Mouse (Mus musculus): ENCODE measurements at regions not wholly inside any gene's neighbourhood (a gene's known extent, or its start where the extent isn't known, plus 50 kb on each side); places are given as distances from the start of the nearest gene placed in this dataset.

- Histone ChIP-seq H3K4me2 (no peak overlapping the region), H3K4me1 (replicated peaks) (no peaks in the 10 kb centered on the region), H3K36me3 (no peaks in the 10 kb centered on the region), H3K9ac (no peak overlapping the region), H3K27me3 (no peaks in the 10 kb centered on the region), H3K4me3 (no peak overlapping the region), H3K27ac (replicated peaks) (no peak overlapping the region), H3K9me3 (no peaks in the 10 kb centered on the region)
- ATAC-seq (ENCODE audit: low FRiP score, low read depth), result no peak
- 85% methylated on average over 2 of the region's 2 CpGs for WGBS
Observed at GRCm38 (mm10) chr11:64609043-64609442, 172.6 kb upstream of the F930015N05Rik start.

GRCm38 (mm10) chr11:64610724-64611123 is 174.3 kb upstream of the F930015N05Rik start:
- Histone ChIP-seq H3K4me3 (no peak overlapping the region), H3K27ac (replicated peaks) (no peak overlapping the region), H3K36me3 (no peaks in the 10 kb centered on the region), H3K9me3 (no peaks in the 10 kb centered on the region), H3K9ac (no peak overlapping the region), H3K27me3 (no peaks in the 10 kb centered on the region), H3K4me2 (no peak overlapping the region), H3K4me1 (replicated peaks) (no peaks in the 10 kb centered on the region)
- ATAC-seq (ENCODE audit: low FRiP score, low read depth), result no peak
- 89% methylated on average over 3 of the region's 3 CpGs for WGBS

DNA sequence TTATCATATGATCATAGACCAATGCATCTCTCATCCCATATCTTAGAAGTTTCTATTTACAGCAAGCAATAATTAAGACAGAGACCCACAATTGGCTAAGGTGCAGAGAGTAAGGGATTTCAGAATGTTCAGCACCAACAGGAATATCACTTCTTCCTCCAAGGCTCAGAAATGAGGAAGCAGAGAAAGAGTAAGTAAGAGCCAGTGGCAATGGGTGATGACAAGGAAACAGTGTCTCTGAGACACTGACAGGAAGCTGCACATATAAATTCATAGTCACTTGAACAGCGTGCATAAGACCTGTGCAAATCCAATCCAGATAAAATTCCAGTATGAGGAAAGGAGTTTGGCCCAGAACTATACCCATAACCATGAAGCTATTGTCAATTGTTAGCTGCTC is 178.7 kb upstream of the F930015N05Rik start:
- Histone ChIP-seq H3K4me3 (no peak overlapping the region), H3K27ac (replicated peaks) (no peak overlapping the region), H3K4me2 (no peak overlapping the region), H3K9me3 (no peaks in the 10 kb centered on the region), H3K4me1 (replicated peaks) (no peaks in the 10 kb centered on the region), H3K9ac (no peak overlapping the region), H3K36me3 (no peaks in the 10 kb centered on the region), H3K27me3 (no peaks in the 10 kb centered on the region)
- ATAC-seq (ENCODE audit: low FRiP score, low read depth), result no peak
- WGBS, result 83% methylated on average over 1 of the region's 1 CpGs

DNA sequence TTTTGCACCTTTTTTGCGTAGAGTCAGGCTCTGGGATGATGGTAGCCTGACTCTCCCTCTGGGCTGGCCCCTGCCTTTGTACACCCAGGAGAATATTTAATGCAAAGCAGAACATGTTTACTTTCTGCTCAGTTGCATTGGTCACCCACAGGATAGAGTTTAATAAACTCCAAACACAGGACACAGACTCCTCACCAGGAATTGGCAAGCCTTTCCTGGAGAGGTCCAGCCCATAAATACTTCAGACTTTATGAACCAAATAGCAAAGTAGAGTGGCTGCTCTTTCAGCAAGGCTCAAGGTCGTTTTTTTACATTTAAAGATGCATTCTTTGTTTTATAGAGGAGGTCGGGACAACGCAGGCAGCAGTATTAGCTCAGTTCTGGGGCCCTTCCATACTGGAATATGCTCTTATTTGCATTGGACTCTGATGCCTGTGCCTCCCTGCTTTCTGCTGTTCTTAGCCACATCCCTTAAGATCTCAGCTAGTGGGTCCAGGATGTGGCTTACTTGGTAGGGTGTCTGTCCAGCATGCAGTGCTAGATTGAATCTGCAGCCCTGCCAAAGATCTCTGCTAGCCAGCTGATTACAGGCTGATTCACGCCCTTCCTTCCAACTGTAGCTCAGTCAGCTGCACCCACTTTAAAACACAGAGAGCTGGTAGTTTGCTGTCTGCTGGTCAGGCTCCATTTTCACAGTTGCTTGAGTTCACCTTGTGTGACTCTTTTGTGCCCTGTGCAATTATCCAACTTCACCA is 182.4 kb upstream of the F930015N05Rik start:
- H3K27ac ChIP-seq (replicated peaks), result no peak overlapping the region
- H3K4me1 ChIP-seq (replicated peaks), result no peaks in the 10 kb centered on the region
- no peaks in the 10 kb centered on the region for H3K36me3 ChIP-seq
- 71% methylated on average over 5 of the region's 5 CpGs for WGBS
- no peaks in the 10 kb centered on the region for H3K27me3 ChIP-seq
- no peaks in the 10 kb centered on the region for H3K9me3 ChIP-seq
- H3K4me3 ChIP-seq, result no peak overlapping the region
- no peak overlapping the region for H3K4me2 ChIP-seq
- no peak overlapping the region for H3K9ac ChIP-seq
- ATAC-seq (ENCODE audit: low FRiP score, low read depth), result no peak

DNA sequence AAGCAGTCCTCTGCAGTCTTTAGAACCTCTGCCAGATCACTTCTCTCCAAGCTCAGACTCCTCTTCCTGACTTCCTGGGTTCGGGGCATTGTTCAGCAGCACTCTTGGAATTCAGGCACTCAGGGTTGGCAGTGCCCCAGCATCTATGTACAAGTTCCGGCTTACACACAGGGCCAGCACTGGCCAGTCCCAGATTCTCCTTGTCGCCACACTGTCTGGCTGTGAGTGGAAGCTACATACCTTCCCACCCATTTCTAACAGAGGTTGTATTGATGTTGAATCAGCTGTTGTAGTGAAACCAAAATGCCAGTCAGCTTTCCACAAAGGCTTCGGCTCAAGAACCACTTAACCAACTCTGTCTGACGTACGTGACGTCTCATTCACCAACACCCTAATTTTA is 190.7 kb upstream of the F930015N05Rik start:
- 75% methylated on average over 7 of the region's 7 CpGs for WGBS
- no peaks in the 10 kb centered on the region for H3K4me1 ChIP-seq (replicated peaks)
- no peak for ATAC-seq (ENCODE audit: low FRiP score, low read depth)
- no peak overlapping the region for H3K4me3 ChIP-seq
- no peaks in the 10 kb centered on the region for H3K36me3 ChIP-seq
- no peaks in the 10 kb centered on the region for H3K27me3 ChIP-seq
- no peak overlapping the region for H3K4me2 ChIP-seq
- no peaks in the 10 kb centered on the region for H3K9me3 ChIP-seq
- H3K9ac ChIP-seq, result no peak overlapping the region
- no peak overlapping the region for H3K27ac ChIP-seq (replicated peaks)

- no peaks in the 10 kb centered on the region for H3K27me3 ChIP-seq
- 0 out of 2 replicates have a peak, but pooled peaks cover 3% of the 10 kb centered on the region for H3K9me3 ChIP-seq
- WGBS, result 33% methylated on average over 4 of the region's 4 CpGs
- no peak overlapping the region for H3K4me3 ChIP-seq
- H3K27ac ChIP-seq (replicated peaks), result no peak overlapping the region
- H3K36me3 ChIP-seq, result no peaks in the 10 kb centered on the region
- ATAC-seq (ENCODE audit: low FRiP score, low read depth), result no peak
- H3K9ac ChIP-seq, result no peak overlapping the region
- no peaks in the 10 kb centered on the region for H3K4me1 ChIP-seq (replicated peaks)
- H3K4me2 ChIP-seq, result no peak overlapping the region
Observed at GRCm38 (mm10) chr11:64640947-64641346, 204.5 kb upstream of the F930015N05Rik start.

- ATAC-seq (ENCODE audit: low FRiP score, low read depth), result no peak
- Histone ChIP-seq H3K4me1 (replicated peaks) (no peaks in the 10 kb centered on the region), H3K4me2 (no peak overlapping the region), H3K9me3 (no peaks in the 10 kb centered on the region), H3K27ac (replicated peaks) (no peak overlapping the region), H3K36me3 (no peaks in the 10 kb centered on the region), H3K27me3 (no peaks in the 10 kb centered on the region), H3K4me3 (no peak overlapping the region), H3K9ac (no peak overlapping the region)
- WGBS, result 87% methylated on average over 5 of the region's 5 CpGs
Observed at GRCm38 (mm10) chr11:64643171-64643570, 206.7 kb upstream of the F930015N05Rik start.

DNA sequence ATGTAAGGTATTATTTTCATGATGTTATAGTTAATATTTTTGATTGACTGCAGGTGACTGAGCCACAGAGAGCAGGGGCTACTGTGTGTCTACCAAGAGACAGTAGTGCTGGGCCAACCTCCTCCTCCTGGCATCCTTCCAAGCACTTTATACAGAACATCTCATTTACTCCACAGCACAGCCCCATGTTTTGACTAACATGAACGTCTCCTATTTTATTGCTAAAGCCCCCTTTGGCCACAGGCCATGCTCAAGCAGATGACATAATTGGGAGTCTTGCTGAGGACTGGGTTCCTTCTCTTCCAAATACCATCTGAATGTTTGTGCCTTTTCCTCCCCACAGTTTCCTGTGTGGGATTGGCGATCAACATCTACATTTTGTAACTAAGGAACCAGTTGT is 211.5 kb upstream of the F930015N05Rik start:
- Histone ChIP-seq H3K4me3 (no peak overlapping the region), H3K9ac (no peak overlapping the region), H3K36me3 (no peaks in the 10 kb centered on the region), H3K27me3 (no peaks in the 10 kb centered on the region), H3K9me3 (no peaks in the 10 kb centered on the region), H3K4me2 (no peak overlapping the region), H3K27ac (replicated peaks) (no peak overlapping the region), H3K4me1 (replicated peaks) (no peaks in the 10 kb centered on the region)
- 52% methylated on average over 2 of the region's 2 CpGs for WGBS
- ATAC-seq (ENCODE audit: low FRiP score, low read depth), result no peak

GRCm38 (mm10) chr11:64650571-64651282 is 214.3 kb upstream of the F930015N05Rik start:
- H3K4me2 ChIP-seq, result no peak overlapping the region
- H3K36me3 ChIP-seq, result no peaks in the 10 kb centered on the region
- no peak overlapping the region for H3K27ac ChIP-seq (replicated peaks)
- H3K9me3 ChIP-seq, result no peaks in the 10 kb centered on the region
- H3K4me3 ChIP-seq, result no peak overlapping the region
- ATAC-seq (ENCODE audit: low FRiP score, low read depth), result no peak
- H3K27me3 ChIP-seq, result no peaks in the 10 kb centered on the region
- H3K4me1 ChIP-seq (replicated peaks), result no peaks in the 10 kb centered on the region
- WGBS, result 82% methylated on average over 10 of the region's 10 CpGs
- no peak overlapping the region for H3K9ac ChIP-seq

DNA sequence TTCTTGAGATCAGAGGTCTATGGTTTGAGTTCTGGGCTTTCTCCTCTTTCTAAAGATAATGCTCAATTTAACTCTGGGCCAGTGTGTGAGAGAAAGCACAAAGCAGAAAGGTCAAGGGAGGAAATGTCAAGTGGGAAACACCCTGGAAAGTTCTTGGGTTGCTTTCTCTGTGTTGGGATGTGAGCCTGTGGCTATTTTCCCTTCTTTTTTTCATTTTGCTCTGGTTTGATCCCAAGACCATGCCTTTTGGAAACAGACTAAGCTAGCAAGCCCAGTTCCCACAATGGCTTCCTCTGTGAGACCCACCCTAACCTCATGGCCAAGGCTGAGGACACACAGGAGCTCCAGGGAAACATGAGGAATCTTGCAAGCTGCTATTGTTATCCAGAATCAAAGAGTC is 216.4 kb upstream of the F930015N05Rik start:
- ATAC-seq (ENCODE audit: low FRiP score, low read depth), result no peak
- no peak overlapping the region for H3K9ac ChIP-seq
- H3K27ac ChIP-seq (replicated peaks), result no peak overlapping the region
- no peak overlapping the region for H3K4me3 ChIP-seq
- no peaks in the 10 kb centered on the region for H3K9me3 ChIP-seq
- no peak overlapping the region for H3K4me2 ChIP-seq
- no peaks in the 10 kb centered on the region for H3K4me1 ChIP-seq (replicated peaks)
- H3K27me3 ChIP-seq, result no peaks in the 10 kb centered on the region
- H3K36me3 ChIP-seq, result no peaks in the 10 kb centered on the region

DNA sequence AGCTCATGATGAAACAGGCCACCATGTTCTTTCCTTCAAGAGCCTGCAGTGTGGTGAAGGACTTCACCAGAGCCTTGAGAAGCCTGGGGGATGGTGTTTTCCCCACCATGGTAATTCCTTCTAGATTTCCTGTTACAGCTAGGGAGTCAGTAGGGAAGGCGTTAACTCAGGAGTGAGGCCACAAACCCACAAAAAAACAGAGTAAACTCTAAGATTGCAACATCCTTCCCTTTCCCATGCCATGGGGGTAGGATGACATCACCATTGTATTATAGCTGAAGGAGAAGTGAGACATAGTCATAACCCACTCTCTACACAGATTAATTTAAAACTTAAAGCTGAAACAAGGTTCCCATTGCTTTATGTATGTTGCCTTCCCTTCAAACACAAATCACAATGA is 218.7 kb upstream of the F930015N05Rik start:
- no peak for ATAC-seq (ENCODE audit: low FRiP score, low read depth)

GRCm38 (mm10) chr11:64663166-64663565 is 226.7 kb upstream of the F930015N05Rik start:
- no peaks in the 10 kb centered on the region for H3K36me3 ChIP-seq
- no peak overlapping the region for H3K27ac ChIP-seq (replicated peaks)
- H3K9ac ChIP-seq, result no peak overlapping the region
- H3K4me3 ChIP-seq, result no peak overlapping the region
- H3K9me3 ChIP-seq, result no peaks in the 10 kb centered on the region
- 30% methylated on average over 6 of the region's 6 CpGs for WGBS
- H3K4me2 ChIP-seq, result no peak overlapping the region
- no peak for ATAC-seq (ENCODE audit: low FRiP score, low read depth)
- H3K27me3 ChIP-seq, result no peaks in the 10 kb centered on the region
- 0 out of 2 replicates have a peak, but pooled peaks cover 3% of the 10 kb centered on the region for H3K4me1 ChIP-seq (replicated peaks)

More for the DNA sequence above, 218.7 kb upstream of the F930015N05Rik start:
- Histone ChIP-seq H3K27ac (replicated peaks) (no peak overlapping the region), H3K9ac (no peak overlapping the region), H3K4me3 (no peak overlapping the region), H3K4me2 (no peak overlapping the region), H3K36me3 (no peaks in the 10 kb centered on the region), H3K27me3 (no peaks in the 10 kb centered on the region), H3K4me1 (replicated peaks) (no peaks in the 10 kb centered on the region), H3K9me3 (no peaks in the 10 kb centered on the region)
- 100% methylated on average over 1 of the region's 1 CpGs for WGBS

All from hindbrain, embryonic 15.5 days (tissue).